Mouse (Mus musculus): ENCODE measurements around the gene Vasp. TPM values are rescaled to one million over a fixed set of nuclear protein-coding genes. Genes with fewer than 3 reads are reported as not detected.

The Vasp gene
- polyA plus RNA-seq, 1 experiment from 2014 or later, result 42.4 TPM

DNA sequence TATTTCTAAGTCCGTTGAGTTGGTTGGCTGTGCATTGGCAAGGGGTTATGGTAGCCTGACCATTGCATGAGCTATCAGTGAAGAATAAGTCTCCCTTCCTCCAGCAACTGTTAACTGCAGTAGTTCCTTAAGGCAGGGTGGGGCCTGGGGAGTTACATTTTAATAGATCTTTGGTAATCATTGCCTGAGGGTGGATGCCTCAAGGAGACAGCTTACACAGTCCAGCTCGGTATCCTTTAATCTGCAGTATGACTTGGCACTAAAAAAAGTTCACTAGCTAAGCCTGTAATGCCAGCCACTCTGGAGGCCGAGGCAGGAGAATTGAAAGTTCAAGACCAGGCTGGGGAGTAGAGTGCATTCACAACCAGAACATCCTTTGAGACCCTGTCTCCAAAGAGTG, 39.8 kb downstream of the Vasp start:
- Histone ChIP-seq H3K27ac (replicated peaks) (no peak overlapping the region), H3K4me1 (replicated peaks) (peaks cover 66% of the 10 kb centered on the region)
- WGBS (ENCODE audit: insufficient replicate concordance), result 69% methylated on average over 3 of the region's 3 CpGs

DNA sequence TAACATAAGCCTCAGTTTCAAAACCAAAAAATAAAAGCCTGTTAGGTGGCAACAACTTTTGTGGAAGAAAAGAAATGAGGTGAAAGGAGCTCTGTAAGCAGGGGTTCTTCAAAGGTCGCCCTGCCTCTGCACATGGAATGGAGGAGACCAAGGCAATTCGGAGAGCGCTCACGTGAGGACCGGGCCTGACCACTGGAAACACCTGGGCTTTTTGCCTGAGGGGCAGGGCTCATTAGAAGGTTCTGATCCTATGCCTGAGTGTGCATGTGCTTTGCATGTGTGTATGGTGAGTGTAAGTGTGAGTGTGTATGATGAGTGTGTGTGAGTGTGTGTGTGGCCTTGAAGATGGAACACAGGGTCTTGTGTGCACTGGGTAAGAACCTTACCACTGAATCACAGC, 40.7 kb downstream of the Vasp start:
- Histone ChIP-seq H3K27ac (replicated peaks) (no peak overlapping the region), H3K9ac (no peak overlapping the region), H3K9me3 (replicated peaks) (no peaks in the 10 kb centered on the region), H3K4me1 (replicated peaks) (peaks cover 65% of the 10 kb centered on the region), H3K4me2 (no peak overlapping the region), H3K36me3 (replicated peaks) (peaks cover 18% of the 10 kb centered on the region), H3K4me3 (replicated peaks) (no peak overlapping the region), H3K27me3 (no peaks in the 10 kb centered on the region)
- WGBS (ENCODE audit: insufficient replicate concordance), result 91% methylated on average over 5 of the region's 5 CpGs
- no peak for ATAC-seq (ENCODE audit: insufficient read depth)

More for the DNA sequence above, 39.8 kb downstream of the Vasp start:
- Histone ChIP-seq H3K36me3 (replicated peaks) (peaks cover 15% of the 10 kb centered on the region), H3K9me3 (replicated peaks) (no peaks in the 10 kb centered on the region), H3K4me3 (replicated peaks) (no peak overlapping the region), H3K9ac (0 out of 2 replicates have a peak overlapping the region, but pooled peaks have one; percentile 2), H3K4me2 (no peak overlapping the region), H3K27me3 (no peaks in the 10 kb centered on the region)
- ATAC-seq (ENCODE audit: insufficient read depth), result no peak

DNA sequence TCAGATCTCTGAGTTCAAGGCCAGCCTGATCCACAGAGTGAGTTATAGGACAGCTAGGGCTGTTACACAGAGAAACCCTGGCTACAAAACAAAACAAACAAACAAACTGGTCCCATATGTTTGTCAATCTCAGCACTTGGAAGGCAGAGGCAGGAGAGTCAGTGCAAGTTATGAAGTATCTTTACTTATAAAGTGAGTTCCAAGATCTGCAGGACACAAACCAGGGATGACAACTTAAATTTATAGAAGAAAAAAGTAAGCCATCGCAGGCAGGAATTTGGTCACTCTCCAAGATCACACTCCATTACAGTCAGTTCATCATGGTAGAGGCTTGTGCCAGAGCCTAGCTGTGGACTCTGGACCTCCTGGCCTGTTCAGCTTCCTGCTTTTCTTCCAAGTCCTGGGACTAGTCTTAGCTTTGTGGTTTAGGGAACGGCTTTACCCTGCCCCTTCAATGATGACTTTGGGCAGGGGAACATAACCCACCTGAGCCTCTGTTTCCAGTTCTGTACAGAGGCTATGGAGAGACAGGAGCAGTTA, 41.5 kb downstream of the Vasp start:
- Histone ChIP-seq H3K27ac (replicated peaks) (peak overlapping the region; percentile 100), H3K9ac (peak overlapping the region; percentile 85), H3K4me1 (replicated peaks) (peaks cover 65% of the 10 kb centered on the region), H3K4me3 (replicated peaks) (peak overlapping the region; percentile 72; the same call in 1 of the 2 replicates), H3K27me3 (no peaks in the 10 kb centered on the region), H3K9me3 (replicated peaks) (no peaks in the 10 kb centered on the region), H3K36me3 (replicated peaks) (peaks cover 22% of the 10 kb centered on the region), H3K4me2 (peak overlapping the region; percentile 83)
- WGBS (ENCODE audit: insufficient replicate concordance), result 88% methylated on average over 2 of the region's 2 CpGs
- no peak for ATAC-seq (ENCODE audit: insufficient read depth)

DNA sequence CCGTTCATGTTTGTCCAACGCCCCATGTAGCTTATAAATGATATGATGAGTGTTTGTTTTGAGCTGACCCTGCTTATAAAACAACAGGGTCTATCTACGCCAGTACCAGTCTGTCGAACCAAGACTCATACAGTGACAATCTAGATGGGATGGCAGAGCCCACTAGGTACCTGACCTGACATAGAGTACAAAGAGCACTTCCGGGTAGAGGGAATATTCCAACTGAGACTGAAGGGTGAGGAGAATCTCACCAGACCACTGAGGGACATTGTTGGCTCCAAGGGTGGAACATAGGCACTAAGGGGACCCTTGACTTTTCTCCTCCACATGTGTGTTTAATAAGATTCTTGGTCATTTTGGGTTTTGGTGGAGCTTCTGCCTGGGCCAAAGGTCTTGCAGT, 42.2 kb downstream of the Vasp start:
- H3K36me3 ChIP-seq (replicated peaks), result peaks cover 19% of the 10 kb centered on the region
- H3K4me2 ChIP-seq, result peak overlapping the region; percentile 83
- peak overlapping the region; percentile 100 for H3K27ac ChIP-seq (replicated peaks)
- no peaks in the 10 kb centered on the region for H3K27me3 ChIP-seq
- H3K4me1 ChIP-seq (replicated peaks), result peaks cover 65% of the 10 kb centered on the region
- no peak for ATAC-seq (ENCODE audit: insufficient read depth)
- peak overlapping the region; percentile 72 for H3K4me3 ChIP-seq (replicated peaks)
- no peaks in the 10 kb centered on the region for H3K9me3 ChIP-seq (replicated peaks)
- H3K9ac ChIP-seq, result peak overlapping the region; percentile 85
- WGBS (ENCODE audit: insufficient replicate concordance), result 30% methylated on average over 5 of the region's 5 CpGs

DNA sequence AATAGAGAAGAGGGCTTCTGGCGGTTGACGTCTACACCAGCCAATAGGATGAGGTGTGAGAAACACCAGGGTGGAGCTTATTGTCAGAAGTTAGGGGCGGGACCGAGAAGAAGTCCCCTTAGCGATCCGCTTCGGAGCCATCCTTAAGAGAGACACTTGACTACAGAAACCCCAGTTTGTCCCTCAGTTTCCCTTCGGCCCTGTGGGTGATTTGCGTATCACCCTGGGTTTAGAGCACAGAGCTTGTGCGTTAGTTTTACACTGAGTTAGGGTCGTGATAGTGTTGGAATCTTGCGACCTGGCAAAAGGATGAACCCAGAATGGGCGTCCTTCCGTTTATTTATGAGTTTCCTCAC, 42.8 kb downstream of the Vasp start:
- no peak for ATAC-seq (ENCODE audit: insufficient read depth)
- Histone ChIP-seq H3K4me3 (replicated peaks) (peak overlapping the region; percentile 72), H3K9me3 (replicated peaks) (no peaks in the 10 kb centered on the region), H3K4me2 (peak overlapping the region; percentile 83), H3K4me1 (replicated peaks) (peaks cover 68% of the 10 kb centered on the region), H3K27me3 (no peaks in the 10 kb centered on the region), H3K27ac (replicated peaks) (peak overlapping the region; percentile 100), H3K9ac (peak overlapping the region; percentile 85), H3K36me3 (replicated peaks) (peaks cover 15% of the 10 kb centered on the region)
- under 1% methylated on average over 14 of the region's 14 CpGs for WGBS (ENCODE audit: insufficient replicate concordance)

DNA sequence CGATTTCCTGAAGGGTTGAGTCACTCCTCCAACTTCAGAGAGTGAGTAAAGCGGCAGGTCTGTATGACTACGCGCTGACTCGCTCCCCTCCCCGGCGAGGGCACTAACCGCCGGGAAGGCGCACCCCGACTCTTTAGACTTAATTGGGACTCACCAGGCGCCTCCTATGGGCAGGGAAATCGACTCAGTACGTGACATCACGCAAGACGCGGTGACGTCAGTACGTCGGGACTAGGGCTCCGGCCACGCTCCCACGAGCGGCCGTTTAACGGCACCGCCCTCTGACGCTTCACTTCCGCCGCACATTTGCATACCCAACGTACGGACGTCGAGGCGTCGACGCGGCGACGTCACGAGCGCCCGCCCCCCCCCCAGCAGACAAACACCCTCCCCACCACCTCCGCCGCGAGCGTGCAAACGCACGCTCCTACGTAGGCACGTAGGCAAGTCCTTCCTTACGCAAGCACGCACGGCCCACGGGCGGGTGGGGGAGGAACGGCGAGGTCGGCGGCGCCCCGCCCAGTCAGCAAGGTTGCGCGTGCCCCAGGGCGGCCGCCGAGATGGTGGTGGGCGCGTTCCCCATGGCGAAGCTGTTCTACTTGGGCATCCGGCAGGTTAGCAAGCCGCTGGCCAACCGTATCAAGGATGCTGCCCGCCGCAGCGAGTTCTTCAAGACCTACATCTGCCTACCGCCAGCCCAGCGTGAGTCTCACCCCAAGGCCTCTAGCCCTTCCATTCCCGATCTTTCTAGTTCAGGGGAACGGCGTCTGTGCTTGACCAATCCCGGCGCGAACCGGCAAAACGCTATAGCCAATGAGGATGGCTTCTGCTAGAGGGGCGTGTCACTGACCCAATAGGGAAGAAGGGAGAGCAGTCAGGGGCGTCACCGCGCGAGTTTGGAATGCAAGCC, 43.5 kb downstream of the Vasp start, which contains the start of gene Opa3:
Gene Opa3, plus strand, starts transcription at position 452 of the 910 bp plus-strand sequence.
- ATAC-seq (ENCODE audit: insufficient read depth), result peak; percentile 88
- Histone ChIP-seq H3K4me3 (replicated peaks) (peak within 1 kb of the TSS; percentile 72), H3K36me3 (replicated peaks) (peaks cover 15% of the 10 kb centered on the region), H3K9ac (peak within 1 kb of the TSS; percentile 85), H3K4me2 (peak within 1 kb of the TSS; percentile 89), H3K27ac (replicated peaks) (peak within 1 kb of the TSS; percentile 100), H3K27me3 (no peaks in the 10 kb centered on the region), H3K4me1 (replicated peaks) (peaks cover 74% of the 10 kb centered on the region), H3K9me3 (replicated peaks) (no peaks in the 10 kb centered on the region)
- WGBS (ENCODE audit: insufficient replicate concordance), result under 1% methylated on average over 91 of the region's 91 CpGs

DNA sequence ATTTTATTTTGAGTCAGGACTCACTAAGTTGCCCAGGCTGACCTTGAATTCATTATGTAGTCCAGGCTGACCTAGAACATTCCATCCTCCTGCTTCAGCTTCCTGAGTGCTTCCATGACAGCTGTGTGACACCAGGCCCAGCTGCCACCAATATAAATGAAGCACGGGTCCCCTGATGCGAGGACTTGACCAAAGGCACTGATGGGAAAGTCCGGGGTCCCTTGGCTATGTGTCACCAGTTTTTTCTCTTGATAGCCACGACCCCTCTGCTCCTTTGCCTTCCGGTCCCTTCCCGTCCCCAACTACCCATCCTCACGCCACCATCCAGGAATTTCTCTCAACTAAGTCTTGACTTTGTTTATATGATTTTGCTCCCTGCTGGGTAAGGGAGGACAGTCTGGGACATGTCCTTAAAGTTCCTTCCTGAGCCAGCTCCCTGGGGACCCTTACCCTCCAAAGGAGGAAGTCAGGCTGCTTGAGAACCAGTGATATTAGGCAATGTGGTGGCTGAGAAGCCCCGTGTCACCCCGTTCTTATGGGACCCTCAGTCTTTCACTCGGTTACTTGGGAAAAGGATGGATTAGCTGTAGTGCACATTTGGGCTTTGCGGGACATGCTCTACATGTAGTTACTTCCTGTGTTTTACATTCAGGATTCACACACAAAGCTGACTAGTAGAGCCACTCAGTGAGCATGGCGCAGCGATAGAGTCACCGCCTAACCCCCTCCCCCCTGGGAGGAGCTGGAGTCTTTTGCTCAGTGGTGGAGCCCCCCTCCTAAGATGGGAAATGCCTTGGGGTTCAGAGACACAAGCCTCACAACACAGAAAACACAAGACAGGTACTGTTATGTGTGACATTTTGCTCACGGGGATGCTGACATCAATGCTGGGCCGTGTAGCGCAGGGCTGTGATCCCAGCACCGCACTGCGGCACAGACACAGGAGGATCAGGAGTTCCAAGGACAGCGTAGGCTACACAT, 44.5 kb downstream of the Vasp start:
- no peak for ATAC-seq (ENCODE audit: insufficient read depth)
- WGBS (ENCODE audit: insufficient replicate concordance), result 14% methylated on average over 20 of the region's 20 CpGs
- Histone ChIP-seq H3K36me3 (replicated peaks) (peaks cover 15% of the 10 kb centered on the region), H3K27ac (replicated peaks) (peak overlapping the region; percentile 100), H3K27me3 (no peaks in the 10 kb centered on the region), H3K9ac (peak overlapping the region; percentile 72), H3K9me3 (replicated peaks) (no peaks in the 10 kb centered on the region), H3K4me2 (peak overlapping the region; percentile 89), H3K4me1 (replicated peaks) (peaks cover 71% of the 10 kb centered on the region), H3K4me3 (replicated peaks) (peak overlapping the region; percentile 72)

DNA sequence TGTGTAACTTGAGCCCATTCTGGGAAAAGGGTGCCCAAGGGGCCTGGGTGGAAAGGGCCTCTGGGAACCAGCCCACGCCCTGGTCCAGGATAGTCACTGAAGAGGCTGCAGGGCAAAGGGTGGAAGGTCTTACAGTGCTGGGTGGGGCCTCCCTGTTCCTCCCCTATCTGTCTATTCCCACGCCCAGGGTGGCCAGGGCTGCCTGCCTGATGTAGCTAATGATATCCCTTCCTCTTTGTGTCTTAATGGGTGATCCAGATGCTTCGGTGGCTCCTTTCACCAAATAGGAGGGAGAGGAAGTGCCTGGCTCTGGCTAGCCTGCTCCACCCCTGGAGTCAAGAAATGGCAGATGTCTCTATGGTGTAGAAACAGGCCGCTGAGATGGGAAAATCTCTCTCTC, 46.7 kb downstream of the Vasp start:
- Histone ChIP-seq H3K27ac (replicated peaks) (peak overlapping the region; percentile 84), H3K4me1 (replicated peaks) (peaks cover 56% of the 10 kb centered on the region), H3K36me3 (replicated peaks) (peaks cover 7% of the 10 kb centered on the region), H3K4me2 (peak overlapping the region; percentile 64), H3K9me3 (replicated peaks) (no peaks in the 10 kb centered on the region), H3K4me3 (replicated peaks) (peak overlapping the region; percentile 25), H3K9ac (peak overlapping the region; percentile 47; the same call in 1 of the 2 replicates), H3K27me3 (0 out of 2 replicates have a peak, but pooled peaks cover 5% of the 10 kb centered on the region)
- WGBS (ENCODE audit: insufficient replicate concordance), result 37% methylated on average over 4 of the region's 4 CpGs
- peak; percentile 6; the same call in 1 of the 2 replicates for ATAC-seq (ENCODE audit: insufficient read depth)

DNA sequence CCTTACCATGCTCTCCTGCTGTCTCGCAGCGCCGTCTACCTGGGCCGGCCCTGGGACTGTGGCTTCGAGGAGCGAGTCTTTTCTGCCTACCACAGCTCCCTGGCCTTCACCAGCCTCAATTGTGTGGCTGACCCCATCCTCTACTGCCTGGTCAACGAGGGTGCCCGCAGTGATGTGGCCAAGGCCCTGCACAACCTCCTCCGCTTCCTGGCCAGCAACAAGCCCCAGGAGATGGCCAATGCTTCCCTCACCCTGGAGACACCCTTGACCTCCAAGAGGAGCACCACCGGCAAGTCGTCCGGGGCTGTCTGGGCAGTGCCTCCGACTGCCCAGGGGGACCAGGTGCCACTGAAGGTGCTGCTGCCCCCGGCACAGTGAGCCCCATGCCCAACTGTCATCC, 48.7 kb downstream of the Vasp start:
- ATAC-seq (ENCODE audit: insufficient read depth), result no peak
- Histone ChIP-seq H3K9ac (no peak overlapping the region), H3K4me2 (no peak overlapping the region), H3K27me3 (peaks cover 15% of the 10 kb centered on the region; the same call in 1 of the 2 replicates), H3K27ac (replicated peaks) (no peak overlapping the region), H3K36me3 (replicated peaks) (peaks cover 7% of the 10 kb centered on the region), H3K4me1 (replicated peaks) (peaks cover 47% of the 10 kb centered on the region), H3K9me3 (replicated peaks) (no peaks in the 10 kb centered on the region), H3K4me3 (replicated peaks) (no peak overlapping the region)
- 80% methylated on average over 14 of the region's 14 CpGs for WGBS (ENCODE audit: insufficient replicate concordance)

DNA sequence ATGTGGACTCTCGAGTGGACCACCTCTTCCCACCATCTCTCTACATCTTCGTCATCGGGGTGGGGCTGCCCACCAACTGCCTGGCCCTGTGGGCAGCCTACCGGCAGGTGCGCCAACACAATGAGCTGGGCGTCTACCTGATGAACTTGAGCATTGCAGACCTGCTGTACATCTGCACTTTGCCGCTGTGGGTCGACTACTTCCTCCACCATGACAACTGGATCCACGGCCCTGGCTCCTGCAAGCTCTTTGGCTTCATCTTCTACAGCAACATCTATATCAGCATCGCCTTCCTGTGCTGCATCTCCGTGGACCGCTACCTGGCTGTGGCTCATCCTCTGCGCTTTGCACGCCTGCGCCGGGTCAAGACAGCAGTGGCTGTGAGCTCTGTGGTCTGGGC, 49.4 kb downstream of the Vasp start:
- Histone ChIP-seq H3K9me3 (replicated peaks) (no peaks in the 10 kb centered on the region), H3K4me2 (no peak overlapping the region), H3K27me3 (peaks cover 20% of the 10 kb centered on the region), H3K4me1 (replicated peaks) (peaks cover 45% of the 10 kb centered on the region), H3K36me3 (replicated peaks) (peaks cover 7% of the 10 kb centered on the region), H3K4me3 (replicated peaks) (no peak overlapping the region), H3K27ac (replicated peaks) (no peak overlapping the region), H3K9ac (no peak overlapping the region)
- WGBS (ENCODE audit: insufficient replicate concordance), result 85% methylated on average over 16 of the region's 16 CpGs
- no peak for ATAC-seq (ENCODE audit: insufficient read depth)
